ENCODE assay signal across 8 mouse cellular contexts in genomic region chr6:117828273-117828672, GRCm38 (mm10). TPM values are rescaled to one million over a fixed set of nuclear protein-coding genes. Genes with fewer than 3 reads are reported as not detected.
DNase-seq lines count a peak whose midpoint lies in the region; ATAC-seq and TF ChIP-seq lines count a peak whose summit lies in the region.

No protein-coding gene starts in this region.

- peak; percentile 92 for TF ChIP-seq CTCF in stomach, postnatal 0 days (IDR thresholded peaks at IDR 0.05; ENCODE audit: low read depth)

- H3K4me2 ChIP-seq in stomach, postnatal 0 days (replicated peaks; ENCODE audit: low read depth) = no peak overlapping the region

- H3K4me3 ChIP-seq in stomach, postnatal 0 days (ENCODE audit: low read depth, low read length) = no peak overlapping the region

- no peaks in the 10 kb centered on the region for H3K4me1 ChIP-seq in stomach, postnatal 0 days (replicated peaks; ENCODE audit: control insufficient read depth, insufficient read depth)

- H3K9me3 ChIP-seq in stomach, postnatal 0 days (ENCODE audit: control insufficient read depth, low read length) = no peaks in the 10 kb centered on the region

- peak; percentile 43 to 81 for DNase-seq in heart, adult 18-20 months
- DNase-seq in heart, postnatal 25 days (ENCODE audit: low spot score) = no peak
- DNase-seq in Muller cell, postnatal 12 days (ENCODE audit: inconsistent ontology term) = peak; percentile 54
- peak; percentile 88 for DNase-seq in embryo, embryonic 10 days (ENCODE audit: low spot score)
- peak; percentile 71 to 85 for DNase-seq in layer of hippocampus, postnatal 25 days (ENCODE audit: extremely low spot score in 1 of 2, low spot score in 1 of 2)
- peak; percentile 78 for DNase-seq in mesoderm, embryonic 11.5 days (ENCODE audit: low read depth, low spot score)
- peak; percentile 68 for DNase-seq in stomach, postnatal 0 days (ENCODE audit: low spot score)

- no peak overlapping the region for H3K9ac ChIP-seq in stomach, postnatal 0 days (ENCODE audit: low read length)

- peak; percentile 80 for ATAC-seq in granulocyte monocyte progenitor cell, adult 5-6 weeks (replicated peaks; ENCODE audit: poor library complexity, severe bottlenecking)
- peak; percentile 32; the same call in 1 of the 2 replicates for ATAC-seq in stomach, postnatal 0 days (ENCODE audit: low FRiP score, low TSS enrichment)

- WGBS in stomach, postnatal 0 days = 16% methylated on average over 9 of the region's 9 CpGs

- intact Hi-C loops in heart, postnatal 25 days (cut with DNase I) = loop anchor here (1.0 to 10.0 kb wide), 4 partner anchors 70 to 1173 kb away; partner anchors contain the start of gene Depp1

- H3K27me3 ChIP-seq in stomach, postnatal 0 days (ENCODE audit: control insufficient read depth, insufficient read depth, low read length) = no peaks in the 10 kb centered on the region

- TF ChIP-seq EP300 in stomach, postnatal 0 days (optimal IDR thresholded peaks at IDR 0.05) = no peak

- no peak overlapping the region for H3K27ac ChIP-seq in stomach, postnatal 0 days (replicated peaks)

- no peaks in the 10 kb centered on the region for H3K36me3 ChIP-seq in stomach, postnatal 0 days (ENCODE audit: control insufficient read depth, insufficient read depth, low read length)

RNA-seq across cellular contexts. Expression of gene Zfp637, which starts 12.7 kb away (rescaled TPM):
- 10 to 100 TPM; 33.5 to 35.4 TPM for total RNA-seq in heart, adult 18-20 months (2021)
- total RNA-seq in heart, postnatal 25 days (2021) = 10 to 100 TPM; 31.3 to 32.3 TPM
- 24.8 and 34.6 TPM in 2 replicates for total RNA-seq in granulocyte monocyte progenitor cell, adult 5-6 weeks (2014; fragmentation: Nextera tagmentation)
- total RNA-seq in granulocyte monocyte progenitor cell, adult 5-6 weeks (2017) = 21.2 and 25.3 TPM in 2 replicates
- 10 to 100 TPM; 48.0 to 50.8 TPM for total RNA-seq in layer of hippocampus, postnatal 25 days (2021)
- 59.2 and 60.3 TPM in 2 replicates for polyA plus RNA-seq in stomach, postnatal 0 days (2015; fragmentation: Nextera tagmentation; extraction: Ambion mirVana)

RNA-seq across cellular contexts. Expression of gene Zfp239, which starts 33.6 kb away (rescaled TPM):
- total RNA-seq in heart, adult 18-20 months (2021) = under 1 TPM; 0.17 to 0.18 TPM
- total RNA-seq in heart, postnatal 25 days (2021) = under 1 TPM; 0.16 to 0.25 TPM
- 5.5 and 9.7 TPM in 2 replicates for total RNA-seq in granulocyte monocyte progenitor cell, adult 5-6 weeks (2014; fragmentation: Nextera tagmentation)
- 5.6 and 11.0 TPM in 2 replicates for total RNA-seq in granulocyte monocyte progenitor cell, adult 5-6 weeks (2017)
- total RNA-seq in layer of hippocampus, postnatal 25 days (2021) = 10 to 100 TPM; 37.1 to 38.7 TPM
- polyA plus RNA-seq in stomach, postnatal 0 days (2015; fragmentation: Nextera tagmentation; extraction: Ambion mirVana) = 1.7 and 2.0 TPM in 2 replicates

Comparison
In these comparisons a context has a peak if more than half of its experiments do, and no peak if none do; other contexts are left out.
1. RNA of gene Zfp239, which starts 33.6 kb away (total RNA-seq): 37.1 to 38.7 TPM in layer of hippocampus, postnatal 25 days and 5.5 to 11.0 TPM in granulocyte monocyte progenitor cell, adult 5-6 weeks; 0.16 to 0.25 TPM in heart, postnatal 25 days and 0.17 to 0.18 TPM in heart, adult 18-20 months; every median in the first group is over 4 times any median in the second.